Mouse (Mus musculus) C2C12 (cell line): ENCODE measurements around the gene Prr19.

Source experiments
- CEBPB ChIP-seq: IDR thresholded peaks from one replicate; pipeline ENCODE4 v1.6.1; 2011; ENCODE audit warnings: low read depth, mild to moderate bottlenecking, control low read depth, moderate library complexity
- CTCF ChIP-seq: IDR thresholded peaks from one replicate; pipeline ENCODE4 v1.5.1; 2011; ENCODE audit not compliant: control insufficient read depth, insufficient read depth, insufficient read length
- FOSL1 ChIP-seq: IDR thresholded peaks from one replicate; pipeline ENCODE4 v1.8.0; 2011; ENCODE audit warnings: mild to moderate bottlenecking, low read length; ENCODE audit not compliant: poor library complexity, insufficient read depth, severe bottlenecking
- MAX ChIP-seq: IDR thresholded peaks from one replicate; pipeline ENCODE4 v1.6.1; 2011; ENCODE audit warnings: mild to moderate bottlenecking, control low read depth
- MYOD1 ChIP-seq: IDR thresholded peaks from one replicate; pipeline ENCODE4 v1.6.1; 2011; ENCODE audit warnings: low read depth; ENCODE audit not compliant: control insufficient read depth, insufficient read length
- MYOG ChIP-seq: IDR thresholded peaks from one replicate; pipeline ENCODE4 v1.6.1; 2011; ENCODE audit not compliant: control insufficient read depth, insufficient read length; ENCODE audit errors: extremely low read depth
- USF1 ChIP-seq: IDR thresholded peaks from one replicate; pipeline ENCODE4 v1.6.1; 2011; ENCODE audit warnings: low read depth, mild to moderate bottlenecking, control low read depth, moderate library complexity

GRCm38 (mm10) chr7:25251822-25252221 is 49.4 kb upstream of the Prr19 start:
- TF ChIP-seq CTCF (no peak), MYOD1 (no peak), MYOG (no peak), MAX (no peak), USF1 (no peak), CEBPB (no peak), FOSL1 (no peak)
